Mouse (Mus musculus) CD4-positive, CD25-positive, alpha-beta regulatory T cell, adult 4 months (primary cell): ENCODE results near the gene Fermt1. TPM values are rescaled to one million over a fixed set of nuclear protein-coding genes. Genes with fewer than 3 reads are reported as not detected.

Source experiments
- ATAC-seq: one replicate; pipeline ENCODE4 v1.8.0; 2017
- polyA plus RNA-seq, 2 experiments: library from polyadenylated mRNA; unstranded; fragments of 100-300 nt; shearing (Covaris generic); gene quantifications; one replicate each; pipeline ENCODE4 v1.2.1; 2017

Fermt1 gene
- polyA plus RNA-seq, 2 experiments from 2014 or later: 0.22 TPM; not detected in 1

GRCm38 (mm10) chr2:132922076-132922873 is 23.4 kb downstream of the Fermt1 start:
- ATAC-seq: no peak

GRCm38 (mm10) chr2:132914785-132915184 is 30.9 kb downstream of the Fermt1 start:
- no peak for ATAC-seq

- no peak for ATAC-seq
Measured at GRCm38 (mm10) chr2:132906763-132907162, 38.9 kb downstream of the Fermt1 start.

GRCm38 (mm10) chr2:132904961-132905360 is 40.7 kb downstream of the Fermt1 start:
- ATAC-seq: no peak

- ATAC-seq: peak; percentile 85
Measured at GRCm38 (mm10) chr2:132903498-132903897, 42.2 kb downstream of the Fermt1 start.

- ATAC-seq: no peak
Measured at GRCm38 (mm10) chr2:132902056-132902455, 43.6 kb downstream of the Fermt1 start.

- no peak for ATAC-seq
Measured at GRCm38 (mm10) chr2:132901636-132902035, 44.1 kb downstream of the Fermt1 start.

GRCm38 (mm10) chr2:132900596-132900995 is 45.1 kb downstream of the Fermt1 start:
- no peak for ATAC-seq

GRCm38 (mm10) chr2:132898211-132898610 is 47.5 kb downstream of the Fermt1 start:
- ATAC-seq: no peak

GRCm38 (mm10) chr2:132893826-132894225 is 51.9 kb downstream of the Fermt1 start:
- ATAC-seq: no peak

GRCm38 (mm10) chr2:132885312-132885711 is 60.4 kb downstream of the Fermt1 start:
- no peak for ATAC-seq

- ATAC-seq: no peak
Measured at GRCm38 (mm10) chr2:132884303-132884967, 61.3 kb downstream of the Fermt1 start.

- ATAC-seq: no peak
Measured at GRCm38 (mm10) chr2:132880844-132881645, 64.7 kb downstream of the Fermt1 start, which contains the start of gene Lrrn4. Gene Lrrn4 (minus strand): TSS chr2:132880891.

- ATAC-seq: peak; percentile 32
Measured at GRCm38 (mm10) chr2:132879261-132880044, 66.3 kb downstream of the Fermt1 start.

- no peak for ATAC-seq
Measured at GRCm38 (mm10) chr2:132876991-132877390, 68.7 kb downstream of the Fermt1 start.

GRCm38 (mm10) chr2:132873657-132874326 is 71.9 kb downstream of the Fermt1 start:
- peak; percentile 92 for ATAC-seq

GRCm38 (mm10) chr2:132871663-132872062 is 74.0 kb downstream of the Fermt1 start:
- ATAC-seq: no peak

GRCm38 (mm10) chr2:132870286-132870685 is 75.4 kb downstream of the Fermt1 start:
- no peak for ATAC-seq

GRCm38 (mm10) chr2:132869682-132870081 is 76.0 kb downstream of the Fermt1 start:
- no peak for ATAC-seq

GRCm38 (mm10) chr2:132867521-132867920 is 78.2 kb downstream of the Fermt1 start:
- ATAC-seq: no peak

- no peak for ATAC-seq
Measured at GRCm38 (mm10) chr2:132863325-132863724, 82.4 kb downstream of the Fermt1 start.

- ATAC-seq: no peak
Measured at GRCm38 (mm10) chr2:132861456-132861855, 84.2 kb downstream of the Fermt1 start.
